Mouse (Mus musculus) right cerebral cortex, postnatal 10 days (tissue): ENCODE data around the gene Cd80.

ENCODE experiments used
- DNase-seq, 2 experiments: peaks; one replicate each; pipeline ENCODE4 v3.0.0; 2021; ENCODE audit warnings: low spot score in 2 of 2

The Cd80 gene

DNA sequence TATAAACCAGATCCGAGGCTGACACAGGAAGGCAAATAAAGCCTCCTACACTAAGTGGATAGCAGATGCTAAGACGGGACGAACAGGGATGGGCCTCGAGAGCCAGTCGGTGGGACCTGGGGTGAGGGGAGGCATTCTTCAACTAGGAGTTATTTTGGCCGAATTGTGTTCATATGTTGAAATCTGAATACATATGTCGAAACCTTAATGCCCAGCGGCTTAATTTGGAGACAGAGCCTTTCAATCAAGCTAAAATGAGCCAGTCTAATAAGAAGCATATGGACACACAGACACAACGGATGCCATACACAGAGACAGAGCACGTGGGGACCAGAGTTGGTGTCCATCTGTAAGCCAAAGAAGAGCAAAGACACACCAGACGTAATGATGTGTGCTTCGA lies 6.9 kb upstream of the Cd80 start:
- no peak for DNase-seq

DNA sequence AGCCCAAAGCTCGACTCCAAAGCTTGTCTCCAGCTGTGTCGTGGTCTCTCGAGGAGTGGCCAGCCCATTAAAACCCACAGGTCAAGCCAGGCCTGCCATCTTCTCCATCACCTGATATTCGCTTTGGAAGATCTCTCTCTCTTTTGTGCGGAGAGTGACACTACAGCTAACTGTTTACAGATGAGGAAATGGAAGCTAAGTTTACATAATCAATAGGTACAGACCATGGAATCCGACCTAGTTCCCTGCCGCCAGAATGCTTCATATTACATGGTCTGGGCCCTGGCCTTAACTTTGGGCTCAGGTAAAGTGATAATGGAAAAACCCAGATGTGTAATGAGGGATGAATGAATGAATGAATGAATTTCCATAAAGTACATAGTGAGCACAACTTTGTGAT lies 4.7 kb upstream of the Cd80 start:
- DNase-seq, result no peak

DNA sequence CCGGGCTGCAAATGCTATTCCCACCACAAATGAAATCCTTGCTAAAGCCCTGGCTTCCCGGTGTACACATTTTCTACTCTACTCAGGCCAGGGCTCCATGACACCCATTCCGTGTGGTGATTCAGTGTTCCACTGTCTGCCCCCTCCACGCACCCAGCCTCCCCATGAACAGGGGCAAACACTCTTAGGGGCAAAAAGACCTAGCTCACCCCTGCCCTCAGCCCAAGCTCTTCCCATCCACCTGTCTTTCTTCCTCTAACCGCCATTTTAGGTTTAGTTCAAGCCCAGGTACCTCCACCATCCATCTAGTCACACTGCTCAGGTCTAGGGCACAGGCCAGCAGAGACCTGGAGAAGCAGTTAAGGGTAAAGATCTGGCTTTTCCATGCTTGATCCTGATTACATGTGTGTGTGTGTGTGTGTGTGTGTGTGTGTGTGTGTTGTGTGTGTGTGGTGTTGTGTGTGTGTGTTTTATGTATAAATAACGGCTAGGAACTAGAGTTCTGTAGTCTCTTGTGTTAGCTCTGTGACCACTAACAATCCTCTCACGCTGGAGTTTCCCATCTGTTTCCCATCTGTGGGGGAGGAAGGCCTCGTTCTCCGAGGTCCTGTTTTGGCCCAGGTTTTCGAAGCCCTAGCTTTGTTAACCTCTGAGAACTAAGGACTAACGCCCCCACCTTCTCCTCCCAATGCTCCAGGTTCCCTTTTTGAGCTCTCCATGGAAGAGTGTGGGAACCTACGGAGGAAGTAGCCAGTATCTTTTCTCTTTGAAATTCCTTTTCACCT lies 3.7 kb upstream of the Cd80 start:
- DNase-seq, result no peak

DNA sequence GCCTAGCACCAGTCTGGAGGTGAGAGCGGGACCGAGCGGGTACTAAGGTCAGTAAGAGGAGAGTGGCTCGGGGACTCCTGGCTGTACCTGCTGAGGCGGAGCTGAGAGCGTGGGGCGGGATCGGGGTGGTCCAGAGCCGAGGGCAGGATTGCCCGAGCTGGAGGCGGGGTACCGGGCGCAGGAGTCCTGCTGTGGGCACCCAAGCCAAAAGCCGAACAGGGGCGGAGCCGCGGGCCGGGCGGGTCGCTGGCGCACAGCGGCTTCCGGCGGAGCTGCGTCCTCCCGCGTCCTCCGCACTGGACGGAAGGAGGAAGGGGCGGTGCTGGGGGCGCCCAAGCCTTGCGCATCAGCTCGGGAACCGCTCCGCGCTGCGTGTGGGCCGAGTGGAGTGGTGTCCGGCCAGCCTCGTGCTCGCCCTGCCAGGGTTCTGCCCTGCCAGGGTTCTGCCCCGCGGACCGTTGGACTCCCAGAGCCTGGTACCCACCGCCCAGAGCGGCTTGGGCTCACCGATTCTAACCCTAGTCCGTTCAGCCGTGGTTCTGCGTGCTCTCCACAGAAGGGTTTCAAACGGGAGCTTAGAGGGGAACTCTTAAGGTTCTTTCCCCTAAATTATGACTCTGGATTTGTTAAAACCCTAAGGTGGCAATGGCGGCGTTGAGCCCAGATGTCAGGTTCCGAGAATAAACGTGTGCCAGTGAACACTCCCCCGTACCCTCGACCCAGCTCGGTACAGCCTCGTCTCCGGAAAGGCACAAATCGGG lies 2.7 kb upstream of the Cd80 start, which contains the start of gene Adprh:
TSS of gene Adprh (minus strand) at position 262 of the 761 bp plus-strand sequence.
- peak; percentile 92 to 93 for DNase-seq

DNA sequence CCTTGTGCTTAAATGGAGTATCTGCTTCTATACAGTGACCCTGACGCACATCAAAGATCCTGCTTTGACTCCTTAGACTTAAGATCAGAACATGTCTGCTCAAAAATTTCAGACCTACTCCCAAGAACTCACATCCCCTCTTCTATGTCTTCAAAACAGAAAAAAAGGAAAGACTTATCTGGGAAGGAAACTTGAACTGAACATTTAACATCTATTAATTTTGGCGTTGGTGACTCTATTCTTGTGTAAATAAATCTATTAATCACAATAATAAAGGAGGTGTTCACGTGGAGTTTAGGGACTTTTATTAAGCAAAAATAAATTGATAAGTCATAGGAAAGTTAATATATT lies 2.2 kb upstream of the Cd80 start:
- DNase-seq, result no peak

DNA sequence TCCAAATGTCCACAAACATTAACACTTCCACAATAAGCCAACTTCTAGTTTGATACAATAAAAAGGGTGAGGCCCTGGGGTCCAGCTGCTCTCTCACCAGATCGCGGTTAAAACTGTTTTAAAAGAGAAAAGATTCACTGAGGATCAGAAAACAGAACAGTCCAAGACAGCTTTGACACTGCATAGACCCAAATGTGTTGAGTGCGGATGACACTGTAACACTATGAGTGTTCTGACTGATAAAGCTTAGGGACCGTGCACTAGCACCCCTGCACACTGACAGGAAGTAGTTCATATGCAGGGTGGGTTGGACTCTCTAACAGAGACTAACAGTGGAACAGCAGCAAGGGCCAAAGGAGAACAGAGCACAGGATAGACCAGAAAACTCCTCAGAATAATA lies 1.4 kb upstream of the Cd80 start:
- no peak for DNase-seq

DNA sequence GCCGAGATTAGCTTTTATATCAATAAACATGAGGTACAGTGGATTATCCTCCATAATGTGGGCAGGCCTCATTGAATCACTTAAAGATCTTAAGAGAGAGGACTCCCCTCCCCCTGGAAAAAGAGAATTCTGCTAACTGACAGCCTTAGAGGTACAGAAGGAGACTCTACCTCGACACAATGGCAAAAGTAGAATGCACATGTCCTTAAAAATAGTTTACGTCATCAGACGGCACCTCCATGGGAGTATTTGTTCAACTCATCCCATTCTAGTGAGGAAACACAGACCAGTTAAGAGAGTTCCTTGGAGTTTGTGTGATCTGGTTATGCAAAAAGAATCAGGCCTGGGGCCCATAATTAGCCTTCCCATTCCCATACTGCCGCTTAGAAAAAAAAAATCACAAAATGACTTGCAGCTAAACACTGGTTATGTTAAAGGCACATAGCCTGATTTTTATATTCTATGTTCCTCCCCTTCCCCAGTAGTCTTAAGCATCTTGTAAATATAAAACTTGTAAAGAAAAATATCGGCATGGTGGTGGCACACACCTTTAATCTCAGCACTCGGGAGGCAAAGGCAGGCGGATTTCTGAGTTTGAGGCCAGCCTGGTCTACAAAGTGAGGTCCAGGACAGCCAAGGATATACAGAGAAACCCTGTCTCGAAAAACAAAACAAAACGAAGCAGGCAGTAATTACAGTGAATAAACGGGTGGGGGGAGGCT lies 667 bp upstream of the Cd80 start:
- DNase-seq, result no peak

DNA sequence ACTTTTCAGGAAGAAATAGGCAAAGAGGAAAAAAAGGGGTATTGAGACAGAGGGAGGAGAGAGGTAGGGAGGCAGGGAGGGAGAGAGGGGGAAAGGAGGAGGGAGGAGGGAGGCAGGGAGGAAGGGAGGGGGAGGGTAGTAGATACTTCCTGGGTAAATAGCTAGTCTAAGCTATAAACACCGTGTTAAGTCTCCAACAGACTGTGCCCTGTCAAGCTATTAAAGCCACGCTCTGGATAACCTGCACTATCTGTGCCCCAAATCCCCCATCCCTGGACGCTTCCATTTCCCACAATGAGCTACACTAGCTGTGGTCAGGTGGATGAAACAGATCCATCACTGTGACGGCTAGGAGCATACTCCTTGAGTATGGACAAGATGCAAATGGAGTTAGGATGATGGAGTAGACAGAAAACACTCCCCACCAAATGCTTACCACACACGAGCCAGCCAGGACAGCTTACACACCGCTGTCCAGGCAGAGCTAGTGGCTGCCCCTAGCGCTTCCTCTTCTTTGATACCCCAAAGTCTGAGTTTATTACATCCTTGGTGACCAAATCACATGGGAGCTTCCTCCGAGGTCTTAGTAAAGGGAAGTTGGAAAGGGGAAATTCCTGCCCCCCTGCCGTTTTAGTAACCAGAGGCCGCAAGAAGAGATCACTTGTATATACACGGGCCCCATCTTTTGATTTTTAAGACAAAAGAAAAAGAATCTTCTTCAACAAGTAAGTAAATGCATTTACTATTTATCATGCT lies 1.6 kb downstream of the Cd80 start:
- no peak for DNase-seq

DNA sequence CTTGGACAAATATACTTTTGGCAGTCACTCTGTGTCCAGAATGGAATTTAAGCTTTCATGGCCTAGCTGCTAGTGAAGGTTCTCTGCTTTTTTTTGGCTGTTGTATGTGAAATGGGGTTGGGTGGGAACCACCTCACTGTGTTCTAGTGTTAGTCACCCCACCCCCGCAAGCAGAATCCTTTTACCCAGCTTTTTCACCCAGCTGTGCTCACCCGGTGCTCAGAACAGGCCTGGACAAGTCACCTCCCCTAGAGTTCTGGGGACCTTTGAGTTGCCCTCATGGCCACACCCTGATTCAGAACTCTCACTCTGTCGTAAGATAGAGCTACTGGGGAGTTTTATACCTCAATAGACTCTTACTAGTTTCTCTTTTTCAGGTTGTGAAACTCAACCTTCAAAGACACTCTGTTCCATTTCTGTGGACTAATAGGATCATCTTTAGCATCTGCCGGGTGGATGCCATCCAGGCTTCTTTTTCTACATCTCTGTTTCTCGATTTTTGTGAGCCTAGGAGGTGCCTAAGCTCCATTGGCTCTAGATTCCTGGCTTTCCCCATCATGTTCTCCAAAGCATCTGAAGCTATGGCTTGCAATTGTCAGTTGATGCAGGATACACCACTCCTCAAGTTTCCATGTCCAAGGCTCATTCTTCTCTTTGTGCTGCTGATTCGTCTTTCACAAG lies 3.4 kb downstream of the Cd80 start:
- no peak for DNase-seq

DNA sequence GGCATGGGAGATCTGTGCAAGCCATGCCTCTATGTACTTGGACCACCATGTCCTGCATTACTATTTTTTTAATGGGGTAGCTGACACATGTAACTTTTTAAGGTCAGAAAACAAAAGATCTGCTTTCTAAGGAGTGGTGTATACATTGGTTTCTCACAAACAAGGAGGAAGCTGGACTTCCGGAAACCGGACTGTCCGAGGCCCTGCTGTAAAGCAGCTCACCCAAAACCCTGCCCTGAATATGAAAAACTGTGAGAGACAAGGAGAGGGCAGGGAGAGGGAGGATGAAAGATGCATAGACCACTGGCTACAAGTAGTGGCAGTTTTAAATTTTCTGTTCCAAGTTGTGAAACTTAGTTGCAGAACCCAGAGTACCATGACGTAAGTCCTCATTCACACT lies 4.6 kb downstream of the Cd80 start:
- DNase-seq, result no peak

DNA sequence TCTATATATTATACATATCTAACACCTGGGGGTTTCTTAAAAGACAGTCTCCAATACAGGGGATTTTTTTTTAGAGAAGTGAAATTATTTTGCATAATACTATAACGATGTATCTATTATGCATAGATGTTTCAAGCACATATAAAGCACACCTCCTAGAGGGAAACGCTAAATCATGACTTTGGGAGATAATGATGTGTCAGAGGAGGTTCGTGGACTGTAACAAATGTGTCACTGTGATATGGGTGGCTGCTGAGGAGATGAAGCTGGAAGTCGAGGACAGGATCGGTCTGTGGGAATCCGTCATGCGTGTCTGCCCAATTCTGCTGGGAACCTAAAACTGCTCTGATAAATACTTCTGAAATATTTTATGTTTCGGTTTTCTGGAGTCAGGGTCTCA lies 6.4 kb downstream of the Cd80 start:
- no peak for DNase-seq

DNA sequence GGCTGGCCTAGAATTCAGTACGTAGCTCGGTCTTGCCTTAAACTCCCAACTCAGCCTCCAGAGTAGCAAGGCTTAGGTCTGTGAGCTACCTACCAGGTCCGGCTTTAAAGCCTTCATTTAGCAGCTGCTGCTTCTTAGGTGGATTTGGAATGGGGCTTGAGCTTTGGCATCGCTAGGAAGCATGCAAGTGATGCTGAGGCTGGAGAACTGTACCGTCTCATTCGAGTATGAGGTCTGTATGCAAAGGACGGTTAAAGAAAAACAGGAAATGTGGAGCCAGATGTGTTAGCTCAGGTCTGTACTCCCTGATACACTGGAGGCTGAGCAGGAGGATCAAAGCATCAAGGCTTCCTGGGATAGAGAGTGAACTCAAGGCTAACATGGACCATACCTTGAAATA lies 6.8 kb downstream of the Cd80 start:
- no peak for DNase-seq

DNA sequence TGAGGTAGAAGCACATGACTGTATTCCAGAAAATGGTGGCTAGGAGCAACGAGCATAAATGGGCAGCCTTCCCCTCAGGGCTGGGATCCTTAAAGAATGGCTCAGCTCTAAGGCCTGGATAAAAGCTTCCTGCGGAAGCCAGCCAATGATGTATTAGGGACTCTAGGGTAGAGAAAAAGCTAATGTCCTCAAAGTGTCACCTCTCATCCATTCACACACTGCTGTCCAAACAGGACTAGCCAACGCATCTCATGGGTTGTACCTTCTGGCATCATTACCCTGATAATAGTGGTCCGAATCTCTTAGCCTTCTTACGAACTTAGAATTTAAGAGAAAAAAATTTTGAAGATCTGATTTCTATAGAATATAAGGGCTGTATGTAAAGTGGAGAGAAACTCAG lies 7.9 kb downstream of the Cd80 start:
- no peak for DNase-seq

DNA sequence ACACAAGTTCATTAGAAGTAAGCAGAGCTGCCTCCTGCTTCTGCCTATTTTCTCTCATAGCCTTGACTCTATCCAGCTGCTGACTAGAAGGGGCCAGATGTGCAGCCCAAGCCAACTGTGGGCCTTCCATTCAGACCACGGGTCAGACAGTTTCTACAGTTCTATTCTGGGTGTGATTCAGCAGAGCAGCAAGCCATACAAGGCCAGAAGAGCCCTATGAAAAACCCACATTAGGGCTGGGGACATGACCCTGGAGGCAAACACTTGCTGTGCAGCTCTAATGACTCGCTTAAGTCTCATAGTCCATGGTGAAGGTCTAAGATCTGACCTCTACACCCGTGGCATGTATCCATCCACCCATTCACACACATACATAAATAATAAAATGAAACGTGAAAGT lies 10.7 kb downstream of the Cd80 start:
- no peak for DNase-seq

DNA sequence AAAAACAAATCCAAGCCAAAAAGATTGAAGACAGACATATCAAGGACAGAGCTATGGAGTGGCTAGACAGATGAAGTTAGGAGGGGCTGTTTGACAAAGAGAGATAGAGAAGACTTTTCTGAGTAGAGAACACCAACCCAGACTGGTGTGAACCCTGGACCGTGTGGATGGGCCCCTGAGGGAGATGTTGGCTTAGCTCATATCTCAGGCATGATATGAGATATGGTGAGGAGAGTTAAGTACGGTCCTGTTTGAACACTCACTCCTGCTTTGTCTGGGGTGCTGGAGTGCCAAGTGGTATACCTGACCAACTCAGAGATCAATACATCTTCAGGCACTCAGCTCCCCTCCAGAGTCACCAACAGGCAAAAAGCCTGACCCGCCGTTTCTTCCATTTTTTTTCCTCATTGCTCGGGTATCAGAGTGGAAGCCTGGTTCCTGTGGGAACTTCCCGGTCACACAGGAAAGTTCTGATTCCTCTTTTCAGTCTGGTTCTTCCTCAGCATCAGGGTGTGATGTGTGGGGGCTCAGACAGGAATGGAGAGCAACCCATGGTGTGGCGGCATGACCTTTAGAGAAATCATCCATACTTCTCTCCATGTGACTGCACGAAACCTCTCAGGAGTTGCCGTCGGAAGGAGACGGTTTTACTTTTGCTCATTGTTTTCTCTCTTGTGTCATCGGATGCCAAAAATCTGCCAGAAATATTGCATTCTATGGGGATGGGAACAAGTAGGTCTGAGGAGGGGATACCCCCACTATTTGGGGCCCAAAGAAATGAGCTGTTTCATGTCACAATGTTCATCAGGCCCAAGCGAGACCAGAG lies 11.9 kb downstream of the Cd80 start:
- no peak for DNase-seq

DNA sequence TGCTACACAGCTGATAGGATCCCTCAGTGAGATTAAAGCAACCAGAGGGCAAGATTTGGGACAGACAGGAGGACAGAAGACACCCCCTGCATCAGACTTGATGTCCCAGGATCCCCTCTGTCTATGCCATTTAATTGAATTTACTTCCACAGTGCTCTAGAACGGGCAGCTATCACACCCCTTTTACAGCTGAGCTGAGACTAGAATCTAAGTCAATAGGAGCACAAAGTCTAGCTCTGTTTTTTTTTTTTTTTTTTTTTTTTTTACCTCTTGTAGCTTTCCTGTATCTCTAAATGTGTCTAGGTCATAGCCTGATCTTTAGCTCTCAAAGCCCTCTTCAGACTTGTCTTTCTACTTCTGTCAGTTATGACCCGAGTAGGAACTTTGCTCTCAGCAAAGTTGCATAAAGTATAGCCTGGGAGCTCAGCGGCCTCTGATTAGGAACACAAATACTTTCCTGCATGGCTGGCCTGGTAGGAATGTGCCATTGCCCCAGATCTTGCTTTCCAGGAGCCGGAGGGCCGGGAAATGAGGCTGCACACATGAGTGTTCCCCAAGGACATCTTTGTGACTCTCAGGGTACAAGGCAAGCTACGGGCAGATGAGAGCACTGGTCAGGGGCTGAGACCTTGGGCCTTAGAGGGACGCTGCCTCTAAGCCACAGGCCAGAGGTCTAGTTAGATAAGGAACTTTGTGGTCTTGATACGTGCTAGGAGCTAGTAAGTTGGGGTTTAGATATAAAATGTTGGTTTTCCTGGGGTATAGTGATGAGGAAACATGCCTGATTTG lies 12.8 kb downstream of the Cd80 start:
- DNase-seq, result no peak

DNA sequence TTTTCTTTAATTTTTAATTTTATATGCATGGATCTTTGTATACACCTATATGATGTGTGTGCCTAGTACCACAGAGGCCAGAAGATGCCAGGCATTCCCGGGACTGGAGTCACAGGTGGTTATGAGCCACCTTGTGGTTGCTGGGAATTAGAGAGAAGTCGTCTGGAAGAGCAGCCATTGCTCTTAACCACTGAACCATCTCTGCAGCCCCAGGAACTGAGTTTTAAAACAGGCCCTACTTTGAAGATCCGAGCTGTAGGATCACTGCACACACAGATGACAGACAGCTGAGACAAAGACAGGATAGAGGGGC lies 13.3 kb downstream of the Cd80 start:
- DNase-seq, result no peak

DNA sequence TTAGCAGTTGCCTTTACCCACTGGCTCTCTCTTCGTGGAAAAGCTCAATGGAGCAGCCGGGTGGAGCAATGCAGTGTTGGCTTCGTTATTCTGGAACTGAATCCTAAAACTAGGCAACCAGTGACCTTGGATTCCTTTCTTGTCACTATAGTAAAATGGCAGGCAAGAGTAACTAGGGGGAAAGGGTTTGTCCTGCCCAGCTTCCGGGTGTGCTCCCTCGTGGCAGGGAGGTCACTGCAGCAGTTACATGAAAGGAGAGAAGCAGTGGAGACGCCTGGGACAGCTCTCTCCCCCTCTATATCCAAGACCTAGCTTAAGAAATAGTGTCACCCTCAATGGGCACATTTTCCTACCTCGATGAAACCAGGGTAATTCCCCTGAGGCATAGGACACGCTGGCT lies 14.1 kb downstream of the Cd80 start:
- no peak for DNase-seq

DNA sequence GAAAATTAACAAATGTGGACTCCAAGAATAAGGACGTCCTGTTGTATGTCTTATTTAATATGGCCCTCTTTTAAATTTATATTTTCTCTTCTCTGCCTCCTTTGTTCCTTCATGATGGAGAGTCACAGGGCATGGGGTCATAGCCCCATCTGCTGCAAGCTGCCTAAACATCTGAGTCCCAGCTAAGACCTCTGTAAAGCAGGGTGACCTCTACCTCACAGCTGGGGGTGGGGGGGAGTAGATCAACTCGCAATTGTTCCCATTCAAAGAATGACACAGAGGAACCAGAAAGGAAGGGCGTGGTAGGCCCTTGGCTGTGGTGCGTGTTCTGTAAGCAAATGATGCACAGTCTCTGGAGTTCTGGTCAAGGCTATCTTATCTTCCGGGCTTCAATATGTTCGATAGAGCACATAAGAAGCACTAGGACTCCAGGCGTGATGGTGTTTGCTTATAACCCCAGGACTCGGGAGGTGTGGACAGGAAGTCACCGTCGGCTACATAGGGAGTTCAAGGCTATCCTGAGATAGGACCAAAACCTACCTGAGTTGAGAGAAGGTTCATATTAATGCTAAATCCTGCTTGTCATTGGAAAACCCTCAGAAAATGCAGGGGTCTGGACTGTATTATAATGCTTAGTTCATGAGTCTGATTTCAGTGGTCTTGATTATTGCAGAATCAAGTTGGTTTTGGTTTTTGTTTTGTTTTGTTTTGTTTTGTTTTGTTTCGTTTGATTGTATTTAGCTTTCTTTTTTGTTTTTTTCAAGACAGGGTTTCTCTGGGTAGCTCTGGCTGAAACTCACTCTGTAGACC lies 16.5 kb downstream of the Cd80 start:
- DNase-seq, result no peak
